Mouse (Mus musculus): ENCODE measurements around the gene Tgfbr3.

DNA sequence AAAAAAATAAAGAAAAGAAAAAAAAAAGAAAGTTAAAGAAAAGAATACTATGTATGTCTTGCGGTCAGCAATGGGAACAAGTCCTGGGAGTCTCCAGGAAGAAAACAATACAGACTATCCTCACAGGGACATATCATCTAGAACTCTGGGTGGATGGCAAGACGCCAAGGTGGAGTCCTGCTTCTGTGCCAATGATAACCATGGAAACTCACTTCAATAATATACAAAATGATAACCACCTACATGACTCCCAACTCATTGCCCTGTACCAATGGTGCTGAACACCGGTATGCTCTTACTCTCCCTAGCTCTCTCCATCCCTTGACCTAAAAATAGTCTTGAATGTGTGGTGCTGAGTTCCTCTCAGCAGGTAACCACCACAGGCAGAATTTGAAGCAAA, 168.8 kb downstream of the Tgfbr3 start:
- no peak for TF ChIP-seq EP300 (IDR thresholded peaks at IDR 0.05; ENCODE audit: low read depth)
- no peak for TF ChIP-seq CTCF (IDR thresholded peaks at IDR 0.05; ENCODE audit: low read depth)
